Mouse (Mus musculus) heart, embryonic 11.5 days (tissue): ENCODE measurements around the gene Ifit1bl1. TPM values are rescaled to one million over a fixed set of nuclear protein-coding genes. Genes with fewer than 3 reads are reported as not detected.
"Not testable (repeated sequence)": the region's sequence is repeated elsewhere in the genome, so short reads cannot be mapped to it uniquely, and the experiment has no call there.

Source experiments
- ATAC-seq: fragments of 200-750 bp; cut with Nextera tagmentation; replicated peaks from 2 replicates; pipeline ENCODE4 v1.8.0; 2017; ENCODE audit warnings: moderate library complexity; ENCODE audit not compliant: insufficient number of reproducible peaks, low FRiP score, low TSS enrichment
- H3K27ac ChIP-seq: fragments of 300-500 bp; sonication (generic); 2 replicates; pipeline ENCODE4 v1.5.1; 2014; ENCODE audit warnings: mild to moderate bottlenecking, low read depth, low read length
- H3K27me3 ChIP-seq: fragments of 300-500 bp; sonication (generic); 2 replicates; pipeline ENCODE4 v1.6.1; 2014; ENCODE audit warnings: mild to moderate bottlenecking, low read length, mixed read lengths; ENCODE audit not compliant: control insufficient read depth, insufficient read depth
- H3K36me3 ChIP-seq: fragments of 300-500 bp; sonication (generic); 2 replicates; pipeline ENCODE4 v1.6.1; 2014; ENCODE audit warnings: mild to moderate bottlenecking, low read length, moderate library complexity, mixed read lengths; ENCODE audit not compliant: control insufficient read depth, insufficient read depth
- H3K4me1 ChIP-seq: fragments of 300-500 bp; sonication (generic); 2 replicates; pipeline ENCODE4 v1.6.1; 2014; ENCODE audit warnings: low read length; ENCODE audit not compliant: control insufficient read depth, insufficient read depth
- H3K4me2 ChIP-seq: fragments of 300-500 bp; sonication (generic); 2 replicates; pipeline ENCODE4 v1.6.1; 2014; ENCODE audit warnings: mild to moderate bottlenecking, moderate library complexity
- H3K4me3 ChIP-seq: fragments of 300-500 bp; sonication (generic); 2 replicates; pipeline ENCODE4 v1.5.1; 2014; ENCODE audit warnings: low read depth, low read length
- H3K9ac ChIP-seq: fragments of 300-500 bp; sonication (generic); 2 replicates; pipeline ENCODE4 v1.6.1; 2014; ENCODE audit warnings: mild to moderate bottlenecking, low read depth, low read length, moderate library complexity
- H3K9me3 ChIP-seq: fragments of 300-500 bp; sonication (generic); replicated peaks from 2 replicates; pipeline ENCODE4 v1.6.1; 2016; ENCODE audit warnings: low read length; ENCODE audit not compliant: control insufficient read depth
- WGBS: fragments of 180-500 bp; shearing (Covaris S2); extraction: QIAGEN DNeasy Blood & Tissue Kit; methylation state at CpG from one replicate; pipeline ENCODE4 v1.1.7; 2014; ENCODE audit not compliant: insufficient replicate concordance; 5-methylcytosine and 5-hydroxymethylcytosine counted together
- polyA plus RNA-seq: library from polyadenylated mRNA; unstranded; fragments of >200 nt; fragmentation: Nextera tagmentation; extraction: Ambion mirVana; gene quantifications from 2 replicates; pipeline ENCODE4 v1.2.1, GENCODE M21; 2014

The Ifit1bl1 gene
- polyA plus RNA-seq, 1 experiment from 2014 or later, result 1.5 TPM

GRCm38 (mm10) chr19:34599250-34599649 is 2.5 kb downstream of the Ifit1bl1 start:
- H3K4me2 ChIP-seq, H3K27me3 ChIP-seq, H3K9me3 ChIP-seq, H3K9ac ChIP-seq, H3K4me3 ChIP-seq, H3K4me1 ChIP-seq, ATAC-seq, H3K27ac ChIP-seq, H3K36me3 ChIP-seq: not testable (repeated sequence)

GRCm38 (mm10) chr19:34598341-34598740 is 3.4 kb downstream of the Ifit1bl1 start:
- H3K4me3 ChIP-seq, result no peak overlapping the region
- H3K4me2 ChIP-seq, result no peak overlapping the region
- no peak overlapping the region for H3K27ac ChIP-seq
- no peaks in the 10 kb centered on the region for H3K36me3 ChIP-seq
- ATAC-seq, result no peak
- H3K9ac ChIP-seq, result no peak overlapping the region
- H3K4me1 ChIP-seq, result no peaks in the 10 kb centered on the region
- H3K27me3 ChIP-seq, result no peaks in the 10 kb centered on the region
- WGBS, result 79% methylated on average over 2 of the region's 2 CpGs
- no peaks in the 10 kb centered on the region for H3K9me3 ChIP-seq

GRCm38 (mm10) chr19:34596811-34597210 is 4.9 kb downstream of the Ifit1bl1 start:
- Histone ChIP-seq H3K9ac (no peak overlapping the region), H3K4me1 (no peaks in the 10 kb centered on the region), H3K9me3 (no peaks in the 10 kb centered on the region), H3K4me2 (no peak overlapping the region), H3K36me3 (no peaks in the 10 kb centered on the region), H3K4me3 (no peak overlapping the region), H3K27ac (no peak overlapping the region), H3K27me3 (no peaks in the 10 kb centered on the region)
- ATAC-seq, result no peak

- H3K4me1 ChIP-seq, H3K4me2 ChIP-seq, H3K27ac ChIP-seq, H3K27me3 ChIP-seq, H3K9me3 ChIP-seq, H3K4me3 ChIP-seq, ATAC-seq, H3K9ac ChIP-seq, H3K36me3 ChIP-seq: not testable (repeated sequence)
- 73% methylated on average over 3 of the region's 3 CpGs for WGBS
Measured at GRCm38 (mm10) chr19:34594523-34594922, 7.2 kb downstream of the Ifit1bl1 start.

- Histone ChIP-seq H3K4me3 (no peak overlapping the region), H3K4me2 (no peak overlapping the region), H3K4me1 (no peaks in the 10 kb centered on the region), H3K9ac (no peak overlapping the region), H3K9me3 (no peaks in the 10 kb centered on the region), H3K27me3 (no peaks in the 10 kb centered on the region), H3K27ac (no peak overlapping the region), H3K36me3 (no peaks in the 10 kb centered on the region)
- 81% methylated on average over 2 of the region's 2 CpGs for WGBS
- no peak for ATAC-seq
Measured at GRCm38 (mm10) chr19:34593456-34593855, 8.3 kb downstream of the Ifit1bl1 start.

- Histone ChIP-seq H3K4me1 (no peaks in the 10 kb centered on the region), H3K36me3 (no peaks in the 10 kb centered on the region), H3K27ac (no peak overlapping the region), H3K27me3 (no peaks in the 10 kb centered on the region), H3K9ac (no peak overlapping the region), H3K4me3 (no peak overlapping the region), H3K4me2 (no peak overlapping the region), H3K9me3 (no peaks in the 10 kb centered on the region)
- ATAC-seq, result no peak
Measured at GRCm38 (mm10) chr19:34588959-34589358, 12.8 kb downstream of the Ifit1bl1 start.

DNA sequence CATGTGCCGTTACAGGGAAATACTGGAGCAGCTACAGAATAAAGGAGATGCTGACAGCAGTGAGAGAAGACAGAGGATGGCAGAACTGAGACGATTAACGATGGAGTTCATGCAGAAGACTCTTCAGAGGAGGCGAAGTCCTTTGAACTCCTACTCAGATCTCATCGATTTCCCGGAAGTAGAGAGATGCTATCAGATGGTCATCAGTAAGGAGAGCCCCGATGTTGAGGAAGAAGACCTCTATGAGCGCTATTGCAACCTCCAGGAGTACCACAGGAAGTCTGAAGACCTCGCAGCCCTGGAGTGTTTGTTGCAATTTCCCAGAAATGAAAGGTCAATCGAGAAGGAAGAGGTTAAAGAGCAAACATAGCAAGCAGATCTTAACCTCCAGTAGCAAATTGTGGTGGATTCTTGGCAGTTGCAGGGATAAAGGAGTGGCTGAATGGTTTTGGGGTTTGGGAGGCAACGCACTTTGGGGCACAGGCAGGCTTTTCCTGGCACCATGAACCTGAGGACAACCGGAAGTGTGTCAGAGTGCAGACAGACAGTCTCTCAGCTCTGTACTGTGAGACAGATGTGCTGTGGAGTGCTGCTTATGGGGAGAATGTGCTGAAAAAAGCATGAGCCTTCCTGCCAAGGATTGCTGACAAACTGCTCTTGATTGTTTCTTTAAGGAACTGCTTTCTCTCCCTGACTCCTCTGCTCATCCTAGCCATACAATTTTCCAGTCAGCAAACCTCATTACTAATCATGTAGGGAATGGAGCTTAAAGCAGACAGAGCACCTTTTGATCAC is 13.7 kb downstream of the Ifit1bl1 start:
- H3K9me3 ChIP-seq, H3K9ac ChIP-seq, H3K36me3 ChIP-seq, H3K27ac ChIP-seq, ATAC-seq, H3K27me3 ChIP-seq, H3K4me2 ChIP-seq, H3K4me1 ChIP-seq, H3K4me3 ChIP-seq: not testable (repeated sequence)
- 72% methylated on average over 6 of the region's 12 CpGs for WGBS

DNA sequence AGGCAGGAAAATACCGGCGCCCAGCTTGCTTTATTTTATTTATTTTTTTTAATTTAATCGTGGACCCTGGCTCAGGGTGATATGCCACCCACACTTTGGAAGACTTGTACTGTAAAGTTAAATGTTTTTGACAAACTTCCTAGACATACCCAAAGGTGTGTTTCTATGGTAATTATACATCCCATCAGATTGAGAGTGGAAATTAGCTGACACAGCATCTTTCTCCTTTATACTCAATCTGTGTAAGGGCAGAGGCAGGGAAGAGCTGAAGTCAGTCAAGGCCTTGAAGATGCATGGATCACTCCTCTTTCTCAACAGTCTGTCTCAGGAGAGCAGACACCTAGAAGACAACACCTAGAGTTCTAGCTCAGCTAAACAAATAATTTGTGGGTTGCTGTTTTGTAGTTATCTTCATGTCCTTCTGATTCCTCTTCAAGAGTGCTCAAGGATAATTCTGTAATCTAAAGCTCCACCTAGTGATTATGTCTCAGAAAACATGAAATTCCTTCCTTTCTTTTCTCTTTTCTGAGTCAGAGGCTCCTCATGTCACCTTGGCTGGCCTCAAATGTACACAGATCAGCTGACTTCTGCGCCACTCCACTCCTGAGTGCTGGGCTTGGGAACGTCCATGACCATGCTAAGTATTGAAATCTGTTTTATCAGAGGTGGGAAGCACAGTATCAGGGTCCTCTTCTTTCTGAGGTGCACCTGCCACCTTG is 15.9 kb downstream of the Ifit1bl1 start:
- not testable (repeated sequence) for H3K9ac ChIP-seq, H3K36me3 ChIP-seq, H3K4me2 ChIP-seq, H3K4me3 ChIP-seq, H3K9me3 ChIP-seq, H3K27me3 ChIP-seq, ATAC-seq, H3K4me1 ChIP-seq, H3K27ac ChIP-seq
- WGBS, result 68% methylated on average over 5 of the region's 5 CpGs
